Mouse (Mus musculus) heart, postnatal 4 days (tissue): ENCODE measurements around the gene Caly. TPM values are rescaled to one million over a fixed set of nuclear protein-coding genes. Genes with fewer than 3 reads are reported as not detected.

ENCODE experiments used
- DNase-seq: peaks from one replicate; pipeline ENCODE4 v3.0.0; 2021
- total RNA-seq, 2 experiments: library from RNA; stranded (reverse); gene quantifications; 2 replicates each; pipeline ENCODE4 v1.2.3; 2021

Caly gene
- total RNA-seq, 2 experiments from 2014 or later, result 0.34 TPM; not detected in 1

DNA sequence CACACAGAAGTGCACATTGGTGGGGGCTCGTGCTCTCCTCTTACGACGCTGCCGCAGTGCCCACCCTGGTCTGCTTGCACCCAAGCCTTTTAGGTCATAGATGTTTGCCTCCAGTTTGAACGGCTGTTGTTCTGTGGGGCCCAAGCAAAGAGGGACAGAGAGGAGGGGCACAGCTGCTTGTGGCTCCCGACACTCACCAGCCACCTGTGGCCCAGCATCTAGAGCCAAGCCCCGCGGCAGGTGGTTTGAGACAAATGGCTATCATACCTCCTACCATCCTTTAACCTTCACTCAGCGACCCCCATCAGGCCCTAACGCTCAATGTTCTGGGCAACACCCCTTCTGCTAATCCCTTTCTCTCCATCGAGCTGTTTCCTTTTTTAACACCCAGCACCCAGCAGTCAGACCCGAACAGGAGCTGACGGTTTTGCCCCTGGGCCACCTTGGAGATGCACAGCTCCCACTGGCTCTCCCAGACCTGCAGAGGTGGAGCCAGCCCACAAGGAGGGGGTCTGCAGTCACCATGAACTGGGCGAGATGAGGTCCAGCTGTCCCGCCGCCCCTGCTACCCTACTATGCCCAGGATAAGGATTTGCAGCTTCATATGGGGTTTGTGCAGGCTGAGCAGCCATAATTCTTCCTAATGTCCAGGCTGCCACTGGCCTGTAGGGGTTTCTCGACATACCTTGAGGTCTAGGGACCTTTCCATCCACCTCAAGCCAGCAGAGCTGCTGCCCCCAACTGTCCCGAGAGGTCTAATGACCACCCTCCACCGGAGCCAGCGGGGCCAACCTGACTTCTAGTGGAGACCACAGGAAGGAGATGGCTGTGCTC lies 723 bp downstream of the Caly start:
- no peak for DNase-seq

DNA sequence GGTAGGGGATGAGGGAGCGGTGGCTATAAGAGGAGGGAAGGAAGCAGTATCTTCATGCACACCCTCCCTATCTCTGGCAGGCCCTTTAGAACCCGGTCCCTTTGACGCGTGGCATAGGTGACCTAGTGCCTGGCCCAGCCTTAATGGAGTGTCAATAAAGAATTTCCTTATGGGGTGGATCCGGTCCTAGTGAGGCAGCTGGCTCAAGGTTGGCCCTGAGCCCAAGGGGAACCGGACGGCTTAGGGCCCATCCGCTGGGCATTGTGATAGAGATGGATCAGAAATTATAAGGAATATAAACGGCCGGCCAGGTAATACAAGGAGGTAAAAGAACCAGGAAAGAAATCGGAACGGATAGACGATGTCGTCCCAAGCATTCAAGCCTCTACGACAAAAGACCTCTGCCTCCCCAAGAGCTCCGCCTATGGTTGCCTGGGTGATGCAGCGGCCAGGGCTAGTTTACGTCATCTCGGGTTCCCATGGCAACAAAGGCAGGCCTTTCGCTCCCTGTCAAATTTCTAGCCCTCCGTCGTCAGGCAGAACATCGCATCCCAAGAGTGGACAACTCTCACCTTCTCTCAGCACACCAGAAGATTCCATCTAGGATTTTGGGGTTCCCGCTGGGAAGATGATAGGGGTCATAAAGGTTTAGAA lies 1.7 kb downstream of the Caly start:
- peak; percentile 78 for DNase-seq

DNA sequence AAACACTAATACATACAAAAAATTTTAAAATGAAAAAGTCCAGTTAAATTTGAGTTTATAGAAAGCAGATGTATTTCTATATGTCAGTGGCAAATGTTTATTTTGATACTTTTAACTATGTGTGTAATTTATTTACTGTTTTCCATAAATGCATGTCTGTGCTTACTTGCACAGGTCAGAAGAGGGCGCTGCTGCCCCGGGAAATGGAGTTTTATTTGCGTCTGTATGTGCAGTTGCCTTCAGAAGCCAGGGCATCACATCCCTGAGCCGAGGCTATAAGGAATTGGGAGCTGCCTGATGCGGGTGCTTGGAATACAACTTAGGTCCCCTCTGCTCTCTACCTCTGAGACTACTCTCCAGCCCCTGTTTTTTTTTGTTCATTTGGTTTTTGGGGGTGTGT lies 3.6 kb downstream of the Caly start:
- peak; percentile 72 for DNase-seq

DNA sequence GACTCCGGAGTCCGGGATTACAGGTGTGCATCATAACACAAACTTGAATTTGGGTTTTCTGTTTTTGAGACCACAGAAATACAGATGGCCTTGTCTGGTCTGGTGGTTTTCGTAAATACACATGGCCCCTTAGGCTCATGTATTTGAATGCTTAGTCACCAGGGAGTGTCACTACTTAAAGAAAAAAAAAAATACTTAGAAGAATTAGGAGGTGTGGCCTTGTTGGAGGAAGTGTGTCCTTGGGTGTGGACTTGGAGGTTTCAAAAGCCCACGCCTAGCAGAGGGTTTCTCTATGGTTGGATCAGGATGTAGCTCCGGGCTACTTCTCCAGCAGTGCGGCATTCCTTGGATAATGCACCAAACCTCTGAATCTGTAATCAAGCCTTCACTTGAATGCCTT lies 4.7 kb downstream of the Caly start:
- DNase-seq, result no peak

DNA sequence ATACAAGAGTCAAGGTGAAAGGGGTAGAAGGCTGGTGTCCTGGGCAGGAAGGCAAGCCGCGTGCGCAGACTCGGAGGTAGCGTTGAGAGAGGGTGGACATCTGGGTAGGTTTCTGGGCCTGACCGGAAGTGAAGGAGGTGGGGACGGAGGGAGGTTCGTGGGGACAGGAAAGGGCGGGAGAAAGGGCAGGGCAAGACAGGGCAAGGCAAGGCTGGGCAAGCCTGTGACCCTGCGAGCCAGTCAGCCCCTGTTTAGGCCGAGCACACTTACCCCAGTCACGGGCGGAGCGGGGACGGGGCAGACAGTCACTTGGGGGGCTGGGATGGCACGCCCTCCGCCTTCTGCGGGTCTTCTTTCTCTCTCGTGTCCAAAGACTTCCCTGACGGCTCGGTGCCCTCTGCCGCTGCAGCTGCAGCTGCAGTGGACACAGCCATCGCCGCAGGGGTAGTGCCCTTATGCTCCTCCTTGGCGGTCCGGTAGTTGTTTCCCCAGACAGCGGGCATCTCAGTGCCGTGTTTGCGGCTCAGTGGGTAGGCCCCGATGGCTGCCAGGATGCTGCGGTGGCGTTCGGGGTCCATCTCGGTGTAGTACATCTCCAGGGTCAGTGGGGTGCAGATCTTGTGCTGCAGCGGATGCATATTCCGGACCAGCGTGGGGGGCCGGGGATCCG lies 12.2 kb downstream of the Caly start:
- DNase-seq, result no peak

DNA sequence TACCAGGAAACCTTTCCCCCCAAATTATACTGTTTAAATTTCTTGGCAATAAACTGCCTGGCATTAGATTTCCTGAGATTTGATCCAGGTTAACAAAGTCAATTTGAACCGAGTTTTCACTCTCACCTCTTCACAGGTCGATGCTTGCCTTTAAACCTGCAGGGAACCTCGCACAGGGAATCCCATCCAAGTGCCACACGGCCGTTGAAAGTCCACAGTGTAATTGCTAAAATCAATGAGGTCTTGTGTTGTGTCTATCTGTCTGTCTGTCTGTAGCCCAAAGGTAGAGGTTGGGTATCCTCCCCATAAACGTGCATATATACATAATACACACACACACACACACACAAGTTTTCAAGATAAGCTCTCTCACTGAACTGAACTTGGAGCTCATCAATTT lies 15.0 kb downstream of the Caly start:
- DNase-seq, result no peak

DNA sequence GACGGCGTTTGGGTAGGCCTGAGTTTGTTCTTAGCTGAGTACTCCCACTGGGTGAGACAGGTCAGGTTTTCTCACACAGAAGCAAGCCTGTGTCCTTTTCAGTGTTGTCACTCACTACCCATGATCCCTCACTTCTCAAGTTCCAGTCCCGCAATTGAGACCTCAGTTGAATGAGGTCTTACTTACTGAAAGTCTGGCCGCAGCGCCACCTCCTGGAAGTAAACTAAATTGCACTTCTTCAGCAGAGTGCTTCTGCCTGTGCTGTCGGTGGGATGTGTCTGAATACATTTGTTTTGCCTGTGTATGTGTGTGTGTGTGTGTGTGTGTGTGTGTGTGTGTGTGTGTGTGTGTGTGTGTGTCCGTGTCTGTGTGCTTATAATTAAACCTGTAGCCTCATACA lies 19.3 kb downstream of the Caly start:
- peak; percentile 73 for DNase-seq

DNA sequence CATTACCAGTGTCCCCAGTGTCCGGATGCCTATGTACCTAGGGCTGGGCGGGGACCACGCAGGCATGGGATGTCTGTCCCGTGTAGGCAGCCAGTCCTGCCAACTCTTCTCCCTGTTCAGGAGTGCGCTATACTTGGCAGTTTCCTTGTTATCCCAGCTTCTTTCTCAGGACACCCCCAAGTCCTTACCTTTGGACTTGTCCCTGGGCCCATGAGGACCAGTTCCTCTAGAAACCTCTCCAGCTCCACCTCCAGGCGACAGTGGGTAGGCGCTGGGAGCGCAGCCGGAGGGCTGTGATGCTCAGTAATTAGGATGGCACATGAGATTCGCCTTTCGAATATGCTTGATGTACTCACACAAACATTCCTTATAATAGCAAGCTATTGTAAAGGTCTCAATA lies 20.0 kb downstream of the Caly start:
- DNase-seq, result peak; percentile 43

DNA sequence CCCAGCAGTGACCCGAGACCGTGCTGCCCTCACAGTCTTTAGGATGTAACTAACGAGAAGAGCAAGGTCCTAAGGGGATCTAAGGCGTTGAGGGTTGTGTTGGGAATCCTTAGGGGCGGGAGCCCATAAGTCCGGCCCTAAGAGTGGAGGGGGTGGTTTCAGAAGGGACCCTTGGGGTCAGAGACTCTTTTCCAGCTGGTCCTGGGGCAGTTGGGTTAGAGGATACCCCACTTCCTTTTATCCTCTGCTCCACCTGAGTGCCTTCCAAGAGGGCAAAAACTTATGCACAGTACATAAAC lies 20.6 kb downstream of the Caly start:
- DNase-seq, result no peak

DNA sequence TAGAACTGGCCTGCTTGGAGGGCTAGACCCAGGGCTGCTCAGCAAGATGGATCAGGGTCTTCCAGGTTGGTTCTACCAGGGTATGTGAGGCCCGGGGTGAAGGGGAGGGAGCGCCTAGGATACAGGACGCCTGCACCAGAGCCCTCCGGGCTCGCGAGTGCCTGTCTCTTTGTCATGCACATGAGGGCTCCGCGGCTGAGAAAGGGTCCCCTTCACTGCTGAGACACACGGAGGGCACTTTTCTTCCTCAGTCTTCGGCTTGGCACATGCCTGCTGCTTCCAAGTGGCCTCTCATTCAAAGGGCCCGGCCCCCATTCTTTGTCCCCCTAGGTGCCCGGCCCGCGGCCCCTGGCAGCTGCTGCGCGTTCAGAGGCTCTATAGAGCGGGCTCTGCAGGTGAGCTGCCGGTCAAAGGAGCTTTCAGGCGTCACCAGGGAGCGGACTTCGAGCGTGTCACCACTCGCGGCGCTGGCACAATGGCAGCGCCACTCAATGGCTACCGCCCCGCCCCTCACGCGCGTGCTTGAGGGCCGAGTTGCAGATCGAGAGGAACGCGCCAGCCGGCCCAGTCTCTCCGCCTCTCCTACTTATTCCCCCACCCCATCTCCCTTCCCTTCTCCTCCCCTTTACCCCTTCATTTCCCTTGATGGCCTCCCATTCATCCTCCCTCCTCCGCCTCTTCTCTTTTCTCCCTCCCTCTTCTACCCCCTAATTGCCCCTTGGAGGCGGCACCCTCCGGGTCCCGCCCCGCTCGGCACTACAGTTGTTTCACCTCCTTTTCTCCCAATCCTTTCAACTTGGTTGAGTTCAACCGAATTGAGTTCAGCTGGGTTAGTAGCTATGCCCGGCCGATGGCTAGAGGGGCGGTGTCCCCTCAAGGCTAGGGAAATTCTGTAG lies 21.2 kb downstream of the Caly start:
- no peak for DNase-seq

DNA sequence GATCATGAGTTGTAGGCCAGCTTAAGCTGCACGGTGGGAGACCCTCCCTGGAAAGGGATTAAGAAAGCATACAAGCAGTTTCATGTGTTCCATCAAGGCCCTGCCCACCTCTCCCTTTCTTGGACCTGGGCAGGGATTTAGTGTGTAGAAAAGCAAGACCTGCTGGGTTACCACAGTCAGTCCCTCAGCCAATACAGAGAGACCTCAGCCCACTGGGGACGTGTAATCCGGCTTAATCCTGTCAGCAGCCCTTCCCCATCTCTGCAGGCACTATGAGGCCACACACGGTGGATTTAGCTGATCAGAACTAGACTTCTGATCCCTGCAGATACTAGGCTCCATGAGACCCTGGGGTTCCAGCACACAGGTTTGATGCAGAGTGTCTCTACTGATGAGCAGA lies 22.7 kb downstream of the Caly start:
- no peak for DNase-seq

DNA sequence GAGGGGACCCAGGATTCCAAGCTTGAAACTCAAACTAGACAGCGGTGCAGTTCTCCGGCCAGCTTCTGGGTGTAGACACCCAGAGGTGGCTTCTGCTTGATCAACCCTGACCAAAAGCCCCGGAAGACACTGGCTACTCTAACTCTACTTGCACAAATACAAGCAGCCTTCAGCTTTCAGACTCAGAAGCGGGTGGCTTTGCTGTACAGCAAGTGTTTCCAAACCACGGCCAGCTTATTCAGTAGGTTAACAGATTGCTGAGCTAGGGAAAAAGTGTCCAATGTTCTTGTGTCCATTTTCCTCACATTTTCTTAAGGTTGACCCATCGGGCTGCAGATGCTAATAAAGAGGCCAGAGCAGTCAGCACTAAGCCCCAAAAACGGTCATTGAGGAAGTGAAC lies 23.8 kb downstream of the Caly start:
- no peak for DNase-seq

DNA sequence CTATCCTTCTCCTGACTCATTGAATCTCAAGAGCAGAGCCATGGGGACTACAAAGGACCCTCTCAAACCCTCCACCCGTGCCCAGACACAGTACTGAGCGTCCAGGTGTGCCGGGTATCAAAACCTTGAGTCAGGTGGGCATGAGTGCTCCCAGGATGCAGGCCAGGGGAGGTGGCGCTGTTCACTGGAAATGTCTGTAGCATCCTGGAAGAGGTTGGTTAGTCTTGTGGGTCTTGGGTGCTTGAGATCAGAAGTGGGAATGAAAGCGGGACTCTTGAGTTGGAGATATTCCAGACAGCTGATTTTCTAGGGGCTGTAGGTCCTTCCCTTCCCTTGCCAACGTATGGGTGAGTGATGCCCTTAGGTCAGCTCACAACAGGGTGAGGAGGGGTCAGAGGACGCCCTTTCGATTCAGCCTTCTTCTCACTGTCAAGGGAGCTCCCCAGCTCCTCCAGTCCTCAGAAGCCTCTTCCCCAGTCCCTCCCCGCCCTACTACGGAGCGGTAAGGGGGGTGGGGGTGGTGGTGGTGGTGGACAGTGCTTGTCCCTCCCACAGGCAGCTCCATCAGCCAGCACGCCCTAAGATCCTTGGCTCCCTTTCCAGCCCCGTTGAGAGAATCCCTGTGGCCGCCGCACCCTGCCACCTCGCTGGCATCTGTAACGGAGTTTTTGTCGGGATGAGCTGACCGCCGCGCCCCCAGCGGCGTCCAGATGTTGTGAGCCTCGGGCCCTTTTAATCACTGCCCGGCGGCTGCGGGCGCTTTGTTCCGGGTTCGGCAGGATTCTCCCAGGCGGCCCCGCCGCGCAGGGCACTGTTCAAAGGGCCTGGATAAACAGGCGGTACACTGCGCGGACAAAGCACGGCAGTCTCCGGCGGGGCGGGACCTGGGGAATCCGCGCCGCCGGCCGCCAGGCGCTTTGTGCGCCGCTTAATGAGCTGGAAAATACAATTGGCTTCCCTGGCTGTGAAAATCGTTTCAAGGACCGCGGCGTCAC lies 24.6 kb downstream of the Caly start:
- DNase-seq, result peak; percentile 27

DNA sequence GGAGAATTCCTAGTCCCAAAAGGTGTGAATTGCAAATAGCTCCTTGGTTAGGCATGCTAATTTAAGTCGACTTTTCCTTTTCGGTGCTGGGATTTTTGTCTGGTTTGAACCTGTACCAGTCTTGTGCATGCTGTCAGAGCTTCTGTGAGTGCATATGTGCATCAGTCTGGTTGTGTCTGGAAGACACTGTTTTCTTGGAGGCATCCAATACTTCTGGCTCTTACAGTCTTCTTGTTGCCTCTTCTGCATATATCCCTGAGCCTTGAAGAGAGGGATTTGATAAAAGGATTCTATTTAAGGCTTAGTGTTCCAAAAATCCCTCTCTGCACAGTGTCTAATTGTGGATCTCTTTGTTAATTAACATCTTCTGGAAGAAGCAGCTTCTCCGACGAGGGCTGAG lies 28.2 kb downstream of the Caly start:
- DNase-seq, result no peak

DNA sequence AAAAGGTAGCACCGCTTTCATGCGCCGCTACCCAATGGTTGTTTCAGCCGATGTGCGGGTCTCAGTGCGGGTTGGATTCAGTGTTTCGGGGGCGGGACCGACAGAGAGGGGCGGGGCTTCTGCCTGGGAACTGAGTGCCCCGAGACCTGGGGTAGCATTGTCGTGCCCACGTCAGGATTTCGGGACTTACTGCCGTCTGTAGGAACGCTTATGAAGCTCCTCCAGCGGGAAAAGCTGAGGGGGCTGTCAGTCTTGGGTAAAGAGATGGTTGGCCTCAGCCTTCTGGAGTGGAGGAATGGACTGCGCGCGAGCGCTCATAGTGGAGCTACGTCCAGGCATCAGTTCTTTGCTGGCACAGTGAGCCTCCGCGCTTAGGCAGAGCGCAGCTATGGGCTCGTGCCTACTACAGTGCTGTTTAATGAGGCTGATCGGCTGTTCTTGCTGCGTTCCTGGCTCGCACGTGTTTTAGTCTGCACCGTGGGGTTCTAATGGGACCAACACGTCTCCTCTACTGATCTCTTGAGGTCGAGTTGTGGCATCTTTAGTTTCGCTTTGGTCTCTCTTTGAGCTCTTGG lies 33.1 kb downstream of the Caly start:
- DNase-seq, result peak; percentile 31

DNA sequence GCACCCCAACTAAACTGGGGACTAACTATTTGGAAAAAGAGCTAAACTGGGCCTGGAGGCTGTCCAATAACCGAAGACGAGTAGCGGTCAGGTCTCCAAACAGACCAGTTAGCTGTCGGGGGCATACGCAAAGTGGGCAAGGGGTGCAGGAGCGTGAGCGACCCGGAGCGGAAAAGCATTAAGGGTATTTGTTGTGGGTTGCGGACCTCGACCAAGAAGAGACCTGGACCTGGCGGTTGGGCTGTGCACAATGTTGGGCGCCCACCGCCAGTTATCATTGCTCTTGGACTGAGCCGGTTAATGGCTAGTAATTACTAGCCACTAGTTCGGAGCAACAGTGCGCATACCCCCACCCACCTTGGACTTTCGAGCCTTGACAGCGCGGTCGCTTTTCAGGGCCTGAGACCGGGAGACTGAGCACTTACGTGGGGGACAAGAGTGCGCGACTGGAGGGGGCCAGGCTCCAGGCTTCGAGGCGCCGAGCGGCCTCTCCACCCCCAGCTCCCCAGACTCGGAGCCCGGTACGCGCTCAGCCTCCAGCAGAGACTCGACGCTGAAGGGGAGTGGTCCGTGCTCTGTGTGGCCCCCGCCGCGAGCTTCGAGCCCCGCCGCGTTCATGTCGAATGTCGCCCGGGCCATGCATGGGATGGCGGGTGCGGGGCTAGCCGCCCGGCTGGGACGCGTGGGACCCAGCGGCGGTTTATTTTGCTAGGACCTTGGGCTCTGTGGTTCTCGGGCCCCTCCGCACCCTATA lies 33.8 kb downstream of the Caly start, which contains the start of gene Msx3:
Msx3 (minus strand) TSS at position 729 of the 754 bp plus-strand sequence.
- no peak for DNase-seq

DNA sequence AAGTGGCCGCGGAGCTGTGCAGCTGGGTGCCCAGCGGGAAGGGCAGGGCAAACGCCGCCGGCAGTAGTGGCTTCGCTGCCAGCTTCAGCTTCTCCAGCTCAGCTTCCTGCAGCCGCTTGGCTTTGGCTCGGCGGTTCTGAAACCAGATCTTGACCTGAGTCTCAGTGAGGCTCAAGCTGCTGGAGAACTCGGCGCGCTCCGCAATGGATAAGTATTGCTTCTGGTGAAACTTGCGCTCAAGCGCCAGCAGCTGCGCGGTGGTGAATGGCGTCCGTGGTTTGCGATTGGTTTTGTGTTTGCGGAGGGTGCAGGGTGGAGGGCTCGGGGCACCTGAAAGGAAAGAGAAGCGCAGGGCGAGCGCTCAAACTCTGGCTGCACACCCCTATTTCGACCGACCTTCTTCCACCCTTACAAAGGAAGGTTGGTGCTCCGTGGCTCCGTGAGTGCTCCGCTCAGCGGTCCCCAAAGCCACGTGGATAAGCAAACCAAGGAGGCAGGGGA lies 34.5 kb downstream of the Caly start:
- DNase-seq, result peak; percentile 18

DNA sequence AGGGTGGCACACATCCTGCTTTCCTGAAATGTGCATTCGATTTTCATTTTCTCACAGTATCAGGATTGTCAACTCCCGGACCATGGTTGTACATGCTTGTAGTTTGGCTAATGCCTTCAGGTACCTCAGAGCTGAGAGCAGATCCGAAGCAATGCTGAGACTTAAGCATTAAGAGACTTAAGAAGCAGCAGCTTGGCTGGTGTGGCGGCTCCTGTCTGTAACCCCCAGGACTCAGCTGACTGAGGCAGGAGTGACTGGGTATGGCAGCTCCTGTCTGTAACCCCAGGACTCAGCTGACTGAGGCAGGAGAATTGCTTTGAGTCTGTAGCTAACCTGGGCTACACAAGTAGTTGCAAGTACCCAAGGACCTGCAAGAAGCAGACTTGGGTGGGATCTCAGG lies 36.8 kb downstream of the Caly start:
- no peak for DNase-seq

DNA sequence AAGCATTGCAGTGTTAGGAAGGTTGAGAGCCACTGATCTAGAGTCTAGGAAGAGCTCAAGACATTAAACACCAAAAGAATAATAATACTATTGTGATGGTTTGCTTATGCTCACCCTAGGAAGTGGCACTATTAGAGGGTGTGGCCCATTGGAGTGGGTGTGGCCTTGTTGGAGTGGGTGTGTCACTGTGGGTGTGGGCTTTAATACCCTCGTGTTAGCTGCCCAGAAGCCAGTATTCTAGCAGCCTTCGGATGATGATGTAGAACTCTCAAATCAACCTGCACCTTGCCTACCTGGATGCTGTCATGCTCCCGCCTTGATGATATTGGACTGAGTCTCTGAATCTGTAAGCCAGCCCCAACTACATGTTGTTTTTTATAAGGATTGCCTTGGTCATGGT lies 39.6 kb downstream of the Caly start:
- no peak for DNase-seq

DNA sequence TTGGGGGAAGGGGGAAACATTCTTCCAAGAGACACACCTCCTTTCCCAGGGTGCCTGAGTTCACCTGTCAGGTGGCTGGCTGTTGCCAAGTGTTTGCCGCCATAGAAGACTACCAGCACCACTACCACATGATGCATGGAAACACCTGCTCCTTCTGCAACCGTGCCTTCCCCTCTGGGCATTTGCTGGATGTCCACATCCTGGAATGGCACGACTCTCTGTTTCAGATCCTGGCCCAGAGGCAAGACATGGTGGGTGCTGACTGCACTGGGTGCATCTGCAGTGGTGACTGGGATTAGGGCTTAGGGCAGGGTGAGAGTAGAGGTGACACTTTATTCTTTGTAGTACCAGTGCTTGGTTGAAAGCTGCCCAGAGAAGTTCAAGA lies 45.2 kb downstream of the Caly start:
- no peak for DNase-seq
